Mouse (Mus musculus): ENCODE data around the gene Scp2. TPM values are rescaled to one million over a fixed set of nuclear protein-coding genes. Genes with fewer than 3 reads are reported as not detected.

Gene Scp2
- polyA plus RNA-seq, 1 experiment, result 115 TPM

- TF ChIP-seq POLR2A (IDR thresholded peaks at IDR 0.05; ENCODE audit: borderline replicate concordance, extremely low read depth, insufficient read depth, insufficient read length, poor library complexity, severe bottlenecking) (no peak), CTCF (IDR thresholded peaks at IDR 0.05; ENCODE audit: borderline replicate concordance, extremely low read depth, insufficient read depth, insufficient read length) (no peak)
- no peak for DNase-seq (ENCODE audit: low read depth)
Observed at GRCm38 (mm10) chr4:108055873-108056272, 88.9 kb downstream of the Scp2 start.

GRCm38 (mm10) chr4:108052673-108053072 is 92.1 kb downstream of the Scp2 start:
- DNase-seq (ENCODE audit: low read depth), result no peak
- TF ChIP-seq CTCF (IDR thresholded peaks at IDR 0.05; ENCODE audit: borderline replicate concordance, extremely low read depth, insufficient read depth, insufficient read length) (no peak), POLR2A (IDR thresholded peaks at IDR 0.05; ENCODE audit: borderline replicate concordance, extremely low read depth, insufficient read depth, insufficient read length, poor library complexity, severe bottlenecking) (no peak)

- TF ChIP-seq POLR2A (IDR thresholded peaks at IDR 0.05; ENCODE audit: borderline replicate concordance, extremely low read depth, insufficient read depth, insufficient read length, poor library complexity, severe bottlenecking) (no peak), CTCF (IDR thresholded peaks at IDR 0.05; ENCODE audit: borderline replicate concordance, extremely low read depth, insufficient read depth, insufficient read length) (no peak)
- peak; percentile 86 for DNase-seq (ENCODE audit: low read depth)
Observed at GRCm38 (mm10) chr4:108051687-108052274, 93.0 kb downstream of the Scp2 start.

GRCm38 (mm10) chr4:108046136-108046535 is 98.7 kb downstream of the Scp2 start:
- TF ChIP-seq CTCF (IDR thresholded peaks at IDR 0.05; ENCODE audit: borderline replicate concordance, extremely low read depth, insufficient read depth, insufficient read length) (no peak), POLR2A (IDR thresholded peaks at IDR 0.05; ENCODE audit: borderline replicate concordance, extremely low read depth, insufficient read depth, insufficient read length, poor library complexity, severe bottlenecking) (no peak)
- no peak for DNase-seq (ENCODE audit: low read depth)

GRCm38 (mm10) chr4:108045136-108046107 is 99.4 kb downstream of the Scp2 start:
- no peak for DNase-seq (ENCODE audit: low read depth)
- TF ChIP-seq POLR2A (IDR thresholded peaks at IDR 0.05; ENCODE audit: borderline replicate concordance, extremely low read depth, insufficient read depth, insufficient read length, poor library complexity, severe bottlenecking) (no peak), CTCF (IDR thresholded peaks at IDR 0.05; ENCODE audit: borderline replicate concordance, extremely low read depth, insufficient read depth, insufficient read length) (no peak)

GRCm38 (mm10) chr4:108037027-108037426 is 107.8 kb downstream of the Scp2 start:
- no peak for TF ChIP-seq POLR2A (IDR thresholded peaks at IDR 0.05; ENCODE audit: borderline replicate concordance, extremely low read depth, insufficient read depth, insufficient read length, poor library complexity, severe bottlenecking)
- no peak for TF ChIP-seq CTCF (IDR thresholded peaks at IDR 0.05; ENCODE audit: borderline replicate concordance, extremely low read depth, insufficient read depth, insufficient read length)
- DNase-seq (ENCODE audit: low read depth), result peak; percentile 38

- no peak for DNase-seq (ENCODE audit: low read depth)
- TF ChIP-seq POLR2A (IDR thresholded peaks at IDR 0.05; ENCODE audit: borderline replicate concordance, extremely low read depth, insufficient read depth, insufficient read length, poor library complexity, severe bottlenecking) (no peak), CTCF (IDR thresholded peaks at IDR 0.05; ENCODE audit: borderline replicate concordance, extremely low read depth, insufficient read depth, insufficient read length) (no peak)
Observed at GRCm38 (mm10) chr4:108033041-108033764, 111.6 kb downstream of the Scp2 start.

GRCm38 (mm10) chr4:108032352-108032849 is 112.4 kb downstream of the Scp2 start:
- no peak for TF ChIP-seq CTCF (IDR thresholded peaks at IDR 0.05; ENCODE audit: borderline replicate concordance, extremely low read depth, insufficient read depth, insufficient read length)
- no peak for DNase-seq (ENCODE audit: low read depth)

- TF ChIP-seq CTCF (IDR thresholded peaks at IDR 0.05; ENCODE audit: borderline replicate concordance, extremely low read depth, insufficient read depth, insufficient read length) (no peak), POLR2A (IDR thresholded peaks at IDR 0.05; ENCODE audit: borderline replicate concordance, extremely low read depth, insufficient read depth, insufficient read length, poor library complexity, severe bottlenecking) (no peak)
- DNase-seq (ENCODE audit: low read depth), result peak; percentile 51
Observed at GRCm38 (mm10) chr4:108031502-108032351, 113.1 kb downstream of the Scp2 start.

- DNase-seq (ENCODE audit: low read depth), result no peak
Observed at GRCm38 (mm10) chr4:108030888-108031501, 113.8 kb downstream of the Scp2 start.

More at GRCm38 (mm10) chr4:108030888-108031501, 113.8 kb downstream of the Scp2 start:
- no peak for TF ChIP-seq CTCF (IDR thresholded peaks at IDR 0.05; ENCODE audit: borderline replicate concordance, extremely low read depth, insufficient read depth, insufficient read length)
- TF ChIP-seq POLR2A (IDR thresholded peaks at IDR 0.05; ENCODE audit: borderline replicate concordance, extremely low read depth, insufficient read depth, insufficient read length, poor library complexity, severe bottlenecking), result no peak

Data from brain, embryonic 14.5 days (tissue).